Mouse (Mus musculus): ENCODE results near the gene Syn2. TPM values are rescaled to one million over a fixed set of nuclear protein-coding genes. Genes with fewer than 3 reads are reported as not detected.

The Syn2 gene
- polyA plus RNA-seq, 1 experiment, result 0.96 TPM

DNA sequence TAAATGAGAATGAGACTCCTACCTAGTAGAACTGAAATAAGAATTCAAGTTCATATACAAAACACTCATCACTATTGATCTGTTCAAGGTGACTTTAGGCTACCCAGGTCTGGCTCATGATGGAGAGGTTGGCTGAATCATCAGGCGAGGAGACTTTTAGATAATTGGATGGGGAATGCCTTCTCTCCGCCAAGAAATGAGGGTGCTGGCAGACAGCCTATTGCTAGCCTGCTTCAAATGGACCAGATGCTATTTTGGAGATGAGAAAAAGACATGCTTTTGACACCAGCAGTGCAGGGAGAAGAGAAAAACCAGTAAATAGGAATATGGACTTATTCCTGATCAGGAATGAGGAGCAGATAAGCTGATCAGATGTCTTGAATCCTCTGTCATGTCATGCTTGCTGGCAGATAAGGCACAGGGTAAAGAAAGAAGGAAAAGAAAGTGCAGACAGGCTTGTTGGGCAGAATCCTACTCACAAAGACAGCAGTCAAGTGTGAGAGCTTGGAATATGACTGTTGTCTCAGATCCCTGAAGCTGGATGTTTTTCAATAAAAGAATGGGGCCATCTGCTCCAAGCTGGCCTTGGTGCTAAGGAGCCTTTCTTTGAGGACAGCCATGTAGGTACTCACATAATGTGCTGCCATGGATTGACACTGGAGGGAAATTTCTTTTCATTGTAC is 9.9 kb upstream of the Syn2 start:
- Histone ChIP-seq H3K9me3 (no peaks in the 10 kb centered on the region), H3K4me1 (peaks cover 10% of the 10 kb centered on the region), H3K4me3 (replicated peaks) (no peak overlapping the region), H3K36me3 (replicated peaks; ENCODE audit: low read length) (no peaks in the 10 kb centered on the region), H3K27me3 (replicated peaks) (peaks cover 25% of the 10 kb centered on the region)
- TF ChIP-seq FLI1 (IDR thresholded peaks at IDR 0.05; ENCODE audit: low read length) (no peak), GATA1 (IDR thresholded peaks at IDR 0.05; ENCODE audit: borderline replicate concordance, low read length) (no peak)

DNA sequence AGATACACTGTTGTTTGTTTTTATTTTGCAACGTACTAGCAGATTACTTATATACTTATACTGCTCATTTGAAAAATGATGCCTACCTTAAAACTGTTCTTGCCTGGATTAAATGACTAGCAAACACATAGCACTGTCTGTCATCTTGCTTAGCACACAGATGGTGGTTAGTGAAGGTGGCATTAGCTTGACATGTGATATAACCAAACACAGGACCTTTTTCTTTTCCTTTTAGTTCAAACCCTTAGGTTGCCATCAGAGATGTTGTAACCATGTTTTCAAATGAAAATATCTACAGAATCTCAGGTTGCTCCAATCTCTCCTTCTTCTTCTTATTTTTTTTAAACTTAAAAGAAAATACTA is 9.4 kb upstream of the Syn2 start:
- no peak for TF ChIP-seq FLI1 (IDR thresholded peaks at IDR 0.05; ENCODE audit: low read length)
- TF ChIP-seq GATA1 (IDR thresholded peaks at IDR 0.05; ENCODE audit: borderline replicate concordance, low read length), result no peak
- no peaks in the 10 kb centered on the region for H3K9me3 ChIP-seq
- H3K4me1 ChIP-seq, result peaks cover 10% of the 10 kb centered on the region
- H3K36me3 ChIP-seq (replicated peaks; ENCODE audit: low read length), result no peaks in the 10 kb centered on the region
- H3K27me3 ChIP-seq (replicated peaks), result peaks cover 23% of the 10 kb centered on the region
- no peak overlapping the region for H3K4me3 ChIP-seq (replicated peaks)

DNA sequence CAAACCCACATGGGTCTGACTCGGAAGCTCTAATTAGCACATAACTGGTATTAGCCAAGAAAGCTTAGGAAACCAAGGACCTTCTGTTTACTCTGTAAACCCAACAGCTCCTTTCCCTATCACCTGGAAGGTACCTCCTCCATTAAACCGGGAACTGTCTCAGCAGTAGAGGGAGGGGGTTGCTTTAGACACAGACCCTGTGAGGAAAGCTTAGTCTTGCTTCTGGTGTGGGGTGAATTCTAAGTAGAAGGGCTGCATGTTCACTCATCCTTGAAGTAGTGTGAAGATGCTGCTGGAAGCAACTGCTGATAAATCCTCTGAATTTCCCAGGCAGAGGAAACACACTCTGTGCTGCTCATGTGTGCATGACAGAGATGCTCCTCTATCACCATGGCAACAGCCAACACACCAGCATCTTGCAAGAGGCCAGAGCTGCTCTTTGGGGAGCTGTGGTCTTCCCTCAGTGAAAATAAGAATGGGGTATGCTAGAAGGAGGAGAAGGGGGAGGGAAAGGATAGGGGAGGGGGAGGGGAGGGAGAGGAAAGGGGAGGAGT is 8.4 kb upstream of the Syn2 start:
- peaks cover 10% of the 10 kb centered on the region for H3K4me1 ChIP-seq
- TF ChIP-seq FLI1 (IDR thresholded peaks at IDR 0.05; ENCODE audit: low read length), result no peak
- no peak for TF ChIP-seq GATA1 (IDR thresholded peaks at IDR 0.05; ENCODE audit: borderline replicate concordance, low read length)

DNA sequence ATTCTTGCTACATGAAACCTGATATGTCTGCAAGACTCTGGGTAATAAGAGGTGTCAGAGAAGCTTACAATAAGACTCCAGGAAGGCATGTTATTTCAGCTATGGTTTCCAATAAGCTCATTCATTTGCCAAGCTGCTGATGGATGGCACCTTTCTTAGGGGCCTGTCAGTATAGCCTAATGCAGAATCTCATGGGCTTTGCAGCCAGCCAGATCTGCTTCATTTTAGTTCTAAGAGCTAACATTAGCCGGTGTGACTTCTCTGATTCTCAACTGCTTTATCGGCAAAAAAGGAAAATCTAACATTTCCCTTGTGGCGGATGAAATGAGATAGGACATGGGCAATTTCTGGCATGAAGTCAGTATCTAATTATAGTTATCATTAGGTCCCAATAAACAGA is 7.9 kb upstream of the Syn2 start:
- peaks cover 10% of the 10 kb centered on the region for H3K4me1 ChIP-seq
- peaks cover 23% of the 10 kb centered on the region for H3K27me3 ChIP-seq (replicated peaks)
- H3K9me3 ChIP-seq, result no peaks in the 10 kb centered on the region
- TF ChIP-seq FLI1 (IDR thresholded peaks at IDR 0.05; ENCODE audit: low read length) (no peak), GATA1 (IDR thresholded peaks at IDR 0.05; ENCODE audit: borderline replicate concordance, low read length) (no peak)
- H3K36me3 ChIP-seq (replicated peaks; ENCODE audit: low read length), result no peaks in the 10 kb centered on the region
- no peak overlapping the region for H3K4me3 ChIP-seq (replicated peaks)

More for the DNA sequence above, 8.4 kb upstream of the Syn2 start:
- H3K36me3 ChIP-seq (replicated peaks; ENCODE audit: low read length), result no peaks in the 10 kb centered on the region
- no peak overlapping the region for H3K4me3 ChIP-seq (replicated peaks)
- H3K27me3 ChIP-seq (replicated peaks), result peaks cover 22% of the 10 kb centered on the region
- H3K9me3 ChIP-seq, result no peaks in the 10 kb centered on the region

DNA sequence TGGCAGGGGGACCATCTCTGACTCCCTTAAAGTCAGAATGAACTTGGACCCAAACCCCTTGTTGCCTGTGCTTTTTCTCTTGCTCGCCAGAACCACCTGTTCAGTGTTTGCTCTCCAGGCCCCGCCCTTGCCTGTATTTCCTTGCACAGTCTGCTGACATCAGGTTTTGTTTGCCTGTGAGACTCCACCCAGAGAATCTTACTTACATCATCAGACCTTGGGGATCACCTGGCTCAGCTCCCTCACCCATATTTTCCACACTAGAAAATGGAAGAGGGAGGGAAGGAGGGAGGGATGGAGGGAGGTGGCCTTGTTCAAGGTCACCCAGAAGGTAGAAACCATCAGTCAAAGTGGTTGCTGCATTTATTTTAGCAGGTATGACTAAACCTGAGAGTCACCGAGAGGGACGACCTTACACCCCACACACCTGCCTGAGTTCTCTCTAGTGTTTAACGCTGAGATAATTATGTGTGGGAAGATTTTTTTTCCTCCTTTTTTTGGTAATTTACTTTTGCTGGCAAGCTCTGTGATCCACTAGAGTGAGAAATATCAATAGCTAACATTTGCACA is 7.4 kb upstream of the Syn2 start:
- no peaks in the 10 kb centered on the region for H3K36me3 ChIP-seq (replicated peaks; ENCODE audit: low read length)
- peaks cover 10% of the 10 kb centered on the region for H3K4me1 ChIP-seq
- peaks cover 22% of the 10 kb centered on the region for H3K27me3 ChIP-seq (replicated peaks)
- no peak overlapping the region for H3K4me3 ChIP-seq (replicated peaks)
- no peaks in the 10 kb centered on the region; the same call in 1 of the 2 replicates for H3K9me3 ChIP-seq
- no peak for TF ChIP-seq GATA1 (IDR thresholded peaks at IDR 0.05; ENCODE audit: borderline replicate concordance, low read length)
- TF ChIP-seq FLI1 (IDR thresholded peaks at IDR 0.05; ENCODE audit: low read length), result no peak

DNA sequence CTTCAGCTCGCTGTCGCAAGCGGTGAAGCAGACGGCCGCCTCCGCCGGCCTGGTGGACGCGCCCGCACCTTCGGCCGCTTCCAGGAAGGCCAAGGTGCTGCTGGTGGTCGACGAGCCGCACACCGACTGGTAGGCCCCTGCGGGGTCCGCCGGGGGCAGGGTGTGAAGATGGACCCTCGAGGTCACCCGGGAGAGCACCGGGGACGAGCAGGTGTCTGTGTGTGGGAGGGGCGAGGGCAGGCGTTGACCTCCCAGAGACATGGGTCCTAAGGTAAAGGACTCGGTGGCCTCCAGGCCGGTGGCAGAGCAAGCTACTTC is 589 bp downstream of the Syn2 start:
- Histone ChIP-seq H3K36me3 (replicated peaks; ENCODE audit: low read length) (no peaks in the 10 kb centered on the region), H3K4me3 (replicated peaks) (peak overlapping the region; percentile 92), H3K9me3 (peaks cover 16% of the 10 kb centered on the region), H3K4me1 (peaks cover 13% of the 10 kb centered on the region), H3K27me3 (replicated peaks) (peaks cover 55% of the 10 kb centered on the region)
- TF ChIP-seq FLI1 (IDR thresholded peaks at IDR 0.05; ENCODE audit: low read length) (no peak), GATA1 (IDR thresholded peaks at IDR 0.05; ENCODE audit: borderline replicate concordance, low read length) (no peak)

DNA sequence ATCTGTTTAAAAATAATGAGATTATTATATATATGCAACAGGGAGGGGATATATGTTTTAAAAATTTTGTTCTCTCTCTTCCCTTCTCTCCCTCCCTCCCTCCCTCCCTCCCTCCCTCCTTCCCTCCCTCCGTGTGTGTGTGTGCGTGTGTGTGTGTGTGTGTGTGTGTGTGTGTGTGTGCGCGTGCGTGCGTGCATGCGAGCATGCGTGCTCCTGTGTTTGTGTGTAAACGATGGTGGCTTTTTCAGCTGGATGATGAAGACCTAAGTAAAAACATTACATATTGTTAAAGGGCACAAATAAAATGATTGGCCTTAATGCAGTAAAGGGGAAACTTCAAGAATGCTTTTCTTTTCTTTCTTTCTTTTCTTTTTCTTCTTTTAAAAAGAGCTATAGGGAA is 1.5 kb downstream of the Syn2 start:
- no peaks in the 10 kb centered on the region for H3K36me3 ChIP-seq (replicated peaks; ENCODE audit: low read length)
- peaks cover 16% of the 10 kb centered on the region for H3K9me3 ChIP-seq
- TF ChIP-seq GATA1 (IDR thresholded peaks at IDR 0.05; ENCODE audit: borderline replicate concordance, low read length) (no peak), FLI1 (IDR thresholded peaks at IDR 0.05; ENCODE audit: low read length) (no peak)

DNA sequence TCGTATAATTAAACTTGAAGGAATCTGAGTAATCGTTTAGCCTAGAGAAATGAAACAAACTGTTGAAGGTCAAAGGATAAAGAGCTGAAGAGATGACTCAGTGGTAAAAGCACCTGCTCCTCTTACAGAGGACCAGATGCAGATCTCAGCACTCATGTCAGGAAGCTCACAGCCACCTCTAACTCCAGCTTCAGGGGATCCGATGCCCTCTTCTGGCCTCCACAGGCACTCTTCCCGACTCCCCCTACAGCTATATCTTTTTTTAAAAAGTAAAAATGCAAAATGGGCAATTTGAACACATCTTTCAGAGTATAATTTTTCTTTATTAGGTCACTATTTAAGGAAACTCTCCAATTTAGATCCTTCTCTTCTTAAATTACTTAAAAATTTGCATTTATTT is 6.7 kb downstream of the Syn2 start:
- peaks cover 14% of the 10 kb centered on the region for H3K27me3 ChIP-seq (replicated peaks)
- no peak overlapping the region for H3K4me3 ChIP-seq (replicated peaks)
- H3K36me3 ChIP-seq (replicated peaks; ENCODE audit: low read length), result no peaks in the 10 kb centered on the region
- peaks cover 7% of the 10 kb centered on the region; the same call in 1 of the 2 replicates for H3K9me3 ChIP-seq
- H3K4me1 ChIP-seq, result no peaks in the 10 kb centered on the region
- TF ChIP-seq FLI1 (IDR thresholded peaks at IDR 0.05; ENCODE audit: low read length), result no peak
- TF ChIP-seq GATA1 (IDR thresholded peaks at IDR 0.05; ENCODE audit: borderline replicate concordance, low read length), result no peak

More for the DNA sequence above, 1.5 kb downstream of the Syn2 start:
- Histone ChIP-seq H3K27me3 (replicated peaks) (peaks cover 53% of the 10 kb centered on the region), H3K4me3 (replicated peaks) (no peak overlapping the region), H3K4me1 (peaks cover 13% of the 10 kb centered on the region)

DNA sequence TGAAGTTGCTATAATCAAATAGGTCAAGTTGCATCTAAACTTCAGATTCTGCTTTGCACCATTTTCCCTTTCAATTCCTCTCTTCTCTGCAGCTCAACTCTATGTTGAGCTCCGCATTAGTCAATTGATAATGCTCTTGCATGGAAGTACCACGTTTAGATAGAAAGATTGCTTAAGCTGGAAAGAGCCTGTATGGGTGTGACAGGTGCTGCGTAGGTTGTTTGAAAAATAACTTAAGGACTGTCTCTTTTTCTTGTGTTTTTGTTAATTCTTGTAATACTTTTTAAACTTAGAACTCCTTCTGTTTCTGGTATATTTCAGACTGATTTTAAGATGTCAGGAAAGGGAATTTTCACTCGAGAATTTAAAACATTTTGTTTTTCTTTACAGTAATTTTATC is 26.5 kb downstream of the Syn2 start:
- Histone ChIP-seq H3K36me3 (replicated peaks; ENCODE audit: low read length) (no peaks in the 10 kb centered on the region), H3K4me3 (replicated peaks) (no peak overlapping the region), H3K27me3 (replicated peaks) (peaks cover 13% of the 10 kb centered on the region), H3K9me3 (no peaks in the 10 kb centered on the region), H3K4me1 (no peaks in the 10 kb centered on the region)
- no peak for TF ChIP-seq GATA1 (IDR thresholded peaks at IDR 0.05; ENCODE audit: borderline replicate concordance, low read length)
- TF ChIP-seq FLI1 (IDR thresholded peaks at IDR 0.05; ENCODE audit: low read length), result no peak

DNA sequence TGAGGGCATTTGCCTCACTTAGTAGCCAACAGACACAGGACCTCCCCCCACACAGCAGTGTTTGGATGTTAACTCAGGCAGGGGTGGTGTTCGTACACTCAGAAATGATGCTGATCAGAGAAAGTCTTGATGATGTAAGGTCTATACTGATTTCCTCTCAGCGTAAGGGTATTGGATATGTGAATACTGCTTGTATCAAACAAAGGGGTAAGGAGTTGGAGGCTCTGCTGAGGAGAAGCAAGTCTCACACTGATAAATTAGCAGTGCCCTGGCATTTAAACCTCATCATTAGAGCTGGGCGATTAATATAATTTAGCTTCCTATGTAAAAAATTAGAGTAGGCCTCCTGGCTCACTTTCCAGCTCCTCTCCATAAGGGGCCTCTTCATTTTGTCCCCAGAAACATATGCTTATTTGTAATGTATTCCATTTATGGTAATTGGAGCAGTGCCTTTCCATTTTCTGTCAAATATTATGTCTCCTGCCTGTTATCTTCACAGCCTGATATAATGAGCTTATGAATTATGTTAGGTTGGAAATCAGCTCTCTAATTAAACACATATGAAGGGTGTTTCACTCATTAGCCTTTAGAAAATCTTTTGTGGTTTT is 31.3 kb downstream of the Syn2 start:
- H3K36me3 ChIP-seq (replicated peaks; ENCODE audit: low read length), result no peaks in the 10 kb centered on the region
- H3K4me3 ChIP-seq (replicated peaks), result no peak overlapping the region
- H3K4me1 ChIP-seq, result no peaks in the 10 kb centered on the region
- H3K27me3 ChIP-seq (replicated peaks), result peaks cover 17% of the 10 kb centered on the region
- TF ChIP-seq FLI1 (IDR thresholded peaks at IDR 0.05; ENCODE audit: low read length) (no peak), GATA1 (IDR thresholded peaks at IDR 0.05; ENCODE audit: borderline replicate concordance, low read length) (no peak)
- no peaks in the 10 kb centered on the region for H3K9me3 ChIP-seq

Data from megakaryocyte, embryonic 14.5 days (primary cell).